Mouse (Mus musculus) myocyte (in vitro differentiated cells): ENCODE measurements around the gene Stx4a.

Experiments
- CEBPB ChIP-seq: IDR thresholded peaks from 2 replicates; pipeline ENCODE4 v1.6.1; 2011; ENCODE audit warnings: mild to moderate bottlenecking, moderate library complexity; ENCODE audit not compliant: poor library complexity, insufficient read depth, severe bottlenecking
- E2F4 ChIP-seq: IDR thresholded peaks from one replicate; pipeline ENCODE4 v1.6.1; 2011; ENCODE audit warnings: mild to moderate bottlenecking, control low read depth, moderate library complexity; ENCODE audit not compliant: insufficient read depth
- MAX ChIP-seq: IDR thresholded peaks from one replicate; pipeline ENCODE4 v1.6.1; 2011; ENCODE audit warnings: low read depth, mild to moderate bottlenecking, control low read depth
- MYOD1 ChIP-seq, 3 experiments: IDR thresholded peaks; one replicate each; pipeline ENCODE4 v1.6.1; 2011; ENCODE audit warnings: control low read depth in 2 of 3, low read depth in 2 of 3, mild to moderate bottlenecking in 2 of 3, moderate library complexity in 1 of 3; ENCODE audit not compliant: insufficient read length in 2 of 3, control insufficient read depth in 1 of 3
- MYOG ChIP-seq, 3 experiments: IDR thresholded peaks; one replicate each; pipeline ENCODE4 v1.6.1; 2011; ENCODE audit warnings: control low read depth in 2 of 3, low read depth in 2 of 3, mild to moderate bottlenecking in 2 of 3; ENCODE audit not compliant: insufficient read length in 2 of 3, control insufficient read depth in 1 of 3, insufficient read depth in 1 of 3
- POLR2A ChIP-seq: IDR thresholded peaks from one replicate; pipeline ENCODE4 v1.6.1; 2011; ENCODE audit warnings: low read depth, mild to moderate bottlenecking, control low read depth, moderate library complexity; ENCODE audit not compliant: insufficient read length
- POLR2AphosphoS2 ChIP-seq: IDR thresholded peaks from one replicate; pipeline ENCODE4 v1.6.1; 2011; ENCODE audit warnings: low read depth, control low read depth; ENCODE audit not compliant: insufficient read length
- REST ChIP-seq: IDR thresholded peaks from one replicate; pipeline ENCODE4 v1.6.1; 2011; ENCODE audit warnings: mild to moderate bottlenecking, control low read depth, moderate library complexity; ENCODE audit not compliant: insufficient read depth, insufficient read length
- SRF ChIP-seq: IDR thresholded peaks from one replicate; pipeline ENCODE4 v1.6.1; 2011; ENCODE audit warnings: low read depth; ENCODE audit not compliant: control insufficient read depth, insufficient read length
- TCF12 ChIP-seq: IDR thresholded peaks from one replicate; pipeline ENCODE4 v1.6.1; 2011; ENCODE audit warnings: mild to moderate bottlenecking, control low read depth; ENCODE audit not compliant: poor library complexity, insufficient read depth, severe bottlenecking
- TCF3 ChIP-seq: IDR thresholded peaks from one replicate; pipeline ENCODE4 v1.6.1; 2011; ENCODE audit warnings: low read depth, control low read depth; ENCODE audit not compliant: insufficient read length
- USF1 ChIP-seq: IDR thresholded peaks from one replicate; pipeline ENCODE4 v1.6.1; 2011; ENCODE audit warnings: low read depth, mild to moderate bottlenecking, control low read depth, moderate library complexity

DNA sequence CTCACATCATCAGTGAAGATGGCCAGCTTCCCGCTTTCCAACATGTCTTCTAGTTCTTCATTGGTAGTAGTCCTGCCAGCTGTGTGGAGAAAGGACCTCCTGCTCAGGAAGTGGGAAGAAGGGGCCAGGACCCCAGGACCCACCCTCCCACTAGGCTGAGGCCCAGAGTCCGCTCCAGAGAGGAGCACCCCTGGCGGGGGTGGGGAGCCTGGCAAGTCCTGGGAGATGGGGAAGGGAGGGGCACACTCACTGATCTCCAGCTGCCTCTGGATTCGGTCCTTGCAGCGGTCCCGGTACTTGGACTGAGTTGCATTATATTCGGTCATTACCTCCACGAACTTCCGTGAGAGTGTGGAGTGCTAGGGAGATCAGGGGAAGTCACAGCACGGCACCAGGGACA lies 13.4 kb upstream of the Stx4a start:
- TF ChIP-seq TCF12 (no peak), POLR2A (no peak), USF1 (no peak), POLR2AphosphoS2 (no peak), E2F4 (no peak), TCF3 (no peak), MAX (no peak), SRF (no peak), MYOD1 (IDR thresholded peaks at IDR 0.05; ENCODE audit: control insufficient read depth in 1 of 3, insufficient read length in 2 of 3, low read depth in 2 of 3) (no peak), MYOG (IDR thresholded peaks at IDR 0.05; ENCODE audit: control insufficient read depth in 1 of 3, insufficient read depth in 1 of 3, insufficient read length in 2 of 3, low read depth in 2 of 3) (no peak), REST (no peak), CEBPB (no peak)
